Mouse (Mus musculus) spleen, embryonic (tissue): ENCODE measurements at regions not wholly inside any gene's neighbourhood (a gene's known extent, or its start where the extent isn't known, plus 50 kb on each side); places are given as distances from the start of the nearest gene placed in this dataset.

Source experiments
- CTCF ChIA-PET: fragments of 350-600 bp; sonication (Branson Sonifier 250); formaldehyde crosslinking; loops from one replicate; lab custom pipeline; 2022; lab: Charles Lee

DNA sequence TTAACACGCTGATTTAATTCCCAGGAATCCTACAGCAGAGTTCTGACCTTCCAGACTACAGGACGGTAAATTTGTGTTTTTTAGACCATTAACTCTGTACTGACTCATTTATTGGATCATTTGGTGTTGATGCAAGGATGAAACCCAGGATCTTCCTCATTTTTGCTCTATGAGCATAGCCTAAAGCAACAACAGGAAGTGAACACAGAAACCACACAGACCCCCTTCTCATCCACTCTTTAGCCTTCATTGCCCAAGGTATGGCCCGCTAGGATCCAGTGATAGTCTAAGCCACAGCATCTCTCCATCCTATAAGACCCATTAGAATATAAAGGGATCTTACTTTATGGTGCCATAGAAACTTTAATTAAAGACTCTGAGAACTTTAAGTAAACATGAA is 56.5 kb upstream of the Grin2b start:
- CTCF ChIA-PET = no interaction called here

- CTCF ChIA-PET = no interaction called here
These were observed 62.2 kb upstream of the Grin2b start for GRCm38 (mm10) chr6:136235473-136235872.

- CTCF ChIA-PET = interaction anchor here (0.6 kb wide), 1 partner anchor 623 kb away, joined by 10 read pairs; no protein-coding TSS in a partner anchor
These were observed 65.7 kb upstream of the Grin2b start for GRCm38 (mm10) chr6:136238989-136239388.

- CTCF ChIA-PET = no interaction called here
These were observed 66.1 kb upstream of the Grin2b start for GRCm38 (mm10) chr6:136239416-136239815.

DNA sequence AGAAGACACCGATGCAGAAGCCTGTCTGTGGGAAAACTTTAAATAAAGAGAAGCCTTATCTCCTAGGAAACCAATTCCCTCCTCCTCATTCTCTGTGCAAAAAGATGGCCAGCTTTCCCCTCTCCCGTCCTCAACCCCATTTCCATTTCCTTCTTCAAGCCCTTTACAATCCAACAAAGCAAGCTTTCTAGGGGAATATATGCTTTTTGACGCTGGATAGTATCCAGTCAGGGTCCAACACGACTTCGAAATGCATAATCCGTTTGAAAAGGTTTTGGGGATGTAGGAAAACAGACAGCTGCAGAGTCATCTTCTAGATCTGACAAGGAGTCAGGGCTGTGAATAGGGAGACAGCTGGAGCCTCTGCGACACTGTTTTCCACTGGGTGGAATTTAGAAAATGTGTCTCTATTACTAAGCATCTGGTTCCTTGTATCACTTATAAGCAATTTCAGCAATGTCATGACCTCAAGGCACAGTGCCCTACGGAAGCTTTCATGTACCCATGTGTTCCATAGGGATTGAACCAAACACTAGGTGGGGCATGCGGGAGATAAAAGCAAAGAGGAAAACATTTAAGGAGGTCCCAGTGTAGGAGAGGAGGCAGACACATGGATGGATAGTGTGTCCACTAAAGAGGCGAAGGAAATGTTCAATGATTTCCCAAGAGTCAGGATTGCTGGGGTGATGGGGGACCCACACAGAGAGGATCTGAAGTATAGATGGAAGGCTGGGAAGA is 68.4 kb upstream of the Grin2b start:
- CTCF ChIA-PET = no interaction called here

GRCm38 (mm10) chr6:136244895-136245294 is 71.6 kb upstream of the Grin2b start:
- CTCF ChIA-PET = no interaction called here

GRCm38 (mm10) chr6:136255726-136256512 is 71.4 kb upstream of the Gm8994 start:
- CTCF ChIA-PET = no interaction called here

DNA sequence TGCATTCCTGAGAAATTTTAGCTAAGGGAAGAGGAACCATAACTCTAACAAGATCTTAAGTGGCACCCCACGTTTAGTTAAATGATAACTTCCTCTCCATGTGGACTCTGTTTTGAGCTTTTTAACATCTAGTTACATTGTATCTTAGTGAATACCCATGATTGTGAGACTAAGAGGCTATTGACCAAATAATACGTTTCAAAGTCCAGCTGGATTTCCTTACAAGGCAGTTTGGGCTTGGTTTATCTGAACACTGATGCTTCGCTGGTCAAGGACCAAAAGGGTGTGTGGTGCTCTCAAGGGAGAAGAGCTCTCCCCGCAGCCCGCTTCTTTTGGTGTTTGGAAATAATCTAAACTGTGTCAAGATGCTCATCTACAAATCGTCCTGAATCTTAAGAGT is 51.6 kb upstream of the Gm8994 start:
- CTCF ChIA-PET = no interaction called here

- CTCF ChIA-PET = no interaction called here
These were observed 50.6 kb upstream of the Gm8994 start for GRCm38 (mm10) chr6:136276771-136277170.
